Comparison of ENCODE assay signal across 13 mouse cellular contexts in genomic region chr7:5101066-5101663, GRCm38 (mm10). TPM values are rescaled to one million over a fixed set of nuclear protein-coding genes. Genes with fewer than 3 reads are reported as not detected.
A peak's percentile ranks its signal among the peaks of the same experiment; 100 is the strongest.
DNase-seq lines count a peak whose midpoint lies in the region; ATAC-seq lines count a peak whose summit lies in the region.
"Had no signal": no experiment of that assay in that cellular context is flagged by ENCODE, and none has a peak within 500 bp of the region (broad histone marks: within the 10 kb centered on the region; RNA-seq: fewer than 3 reads in every experiment).

No protein-coding gene starts in this region.

- ATAC-seq in hindbrain, embryonic 14.5 days (ENCODE audit: low FRiP score) = peak; percentile 25; the same call in 1 of the 2 replicates
- ATAC-seq in hindbrain, embryonic 16.5 days = no peak; the same call in 1 of the 2 replicates

- H3K9ac ChIP-seq in hindbrain, embryonic 14.5 days = no peak overlapping the region
- no peak overlapping the region for H3K9ac ChIP-seq in hindbrain, embryonic 16.5 days (ENCODE audit: low read depth, low read length)
- H3K9ac ChIP-seq: embryonic facial prominence, embryonic 13.5 days; neural tube, embryonic 12.5 days had no signal

- H3K4me2 ChIP-seq in hindbrain, embryonic 14.5 days (replicated peaks) = no peak overlapping the region
- H3K4me2 ChIP-seq in hindbrain, embryonic 16.5 days (ENCODE audit: low read length) = no peak overlapping the region
- H3K4me2 ChIP-seq: embryonic facial prominence, embryonic 13.5 days; neural tube, embryonic 12.5 days had no signal

- H3K9me3 ChIP-seq in hindbrain, embryonic 14.5 days (ENCODE audit: control insufficient read depth, low read length) = no peaks in the 10 kb centered on the region
- no peaks in the 10 kb centered on the region for H3K9me3 ChIP-seq in hindbrain, embryonic 16.5 days (ENCODE audit: control insufficient read depth, low read length)
- H3K9me3 ChIP-seq in megakaryocyte, embryonic 14.5 days = peaks cover 9% of the 10 kb centered on the region
- H3K9me3 ChIP-seq: embryonic facial prominence, embryonic 13.5 days; neural tube, embryonic 12.5 days had no signal

- H3K4me1 ChIP-seq in hindbrain, embryonic 14.5 days (replicated peaks; ENCODE audit: control insufficient read depth, insufficient read depth, low read length) = no peaks in the 10 kb centered on the region
- no peaks in the 10 kb centered on the region for H3K4me1 ChIP-seq in hindbrain, embryonic 16.5 days (ENCODE audit: control insufficient read depth, insufficient read depth, low read depth, low read length)
- no peaks in the 10 kb centered on the region for H3K4me1 ChIP-seq in brown adipose tissue, adult 24 weeks (ENCODE audit: control insufficient read depth, insufficient read depth, insufficient read length, low read length)
- peaks cover 29% of the 10 kb centered on the region for H3K4me1 ChIP-seq in megakaryocyte, embryonic 14.5 days
- H3K4me1 ChIP-seq: embryonic facial prominence, embryonic 13.5 days; neural tube, embryonic 12.5 days had no signal

- 88% methylated on average over 10 of the region's 10 CpGs for WGBS in hindbrain, embryonic 14.5 days
- 91% methylated on average over 10 of the region's 10 CpGs for WGBS in hindbrain, embryonic 16.5 days

- H3K36me3 ChIP-seq in hindbrain, embryonic 14.5 days (replicated peaks; ENCODE audit: control insufficient read depth, insufficient read depth) = peaks cover 28% of the 10 kb centered on the region
- H3K36me3 ChIP-seq in hindbrain, embryonic 16.5 days (ENCODE audit: control insufficient read depth, insufficient read depth, low read length) = peaks cover 15% of the 10 kb centered on the region
- H3K36me3 ChIP-seq in megakaryocyte, embryonic 14.5 days (replicated peaks; ENCODE audit: low read length) = peaks cover 34% of the 10 kb centered on the region

- no peaks in the 10 kb centered on the region for H3K27me3 ChIP-seq in hindbrain, embryonic 14.5 days (ENCODE audit: control insufficient read depth, insufficient read depth, low read length)
- H3K27me3 ChIP-seq in hindbrain, embryonic 16.5 days (replicated peaks; ENCODE audit: control insufficient read depth, insufficient read depth, low read length) = no peaks in the 10 kb centered on the region
- H3K27me3 ChIP-seq in megakaryocyte, embryonic 14.5 days (replicated peaks) = peaks cover 31% of the 10 kb centered on the region
- H3K27me3 ChIP-seq: embryonic facial prominence, embryonic 13.5 days; neural tube, embryonic 12.5 days had no signal

- H3K4me3 ChIP-seq in hindbrain, embryonic 14.5 days (replicated peaks; ENCODE audit: low read length) = no peak overlapping the region
- no peak overlapping the region for H3K4me3 ChIP-seq in hindbrain, embryonic 16.5 days (ENCODE audit: low read length)
- no peak overlapping the region for H3K4me3 ChIP-seq in brown adipose tissue, adult 24 weeks (ENCODE audit: insufficient read depth, low read depth, low read length)
- peak overlapping the region; percentile 79 for H3K4me3 ChIP-seq in megakaryocyte, embryonic 14.5 days (replicated peaks)
- H3K4me3 ChIP-seq: embryonic facial prominence, embryonic 13.5 days; neural tube, embryonic 12.5 days had no signal

- H3K27ac ChIP-seq in hindbrain, embryonic 14.5 days = no peak overlapping the region
- no peak overlapping the region for H3K27ac ChIP-seq in hindbrain, embryonic 16.5 days (ENCODE audit: low read depth, low read length)
- 0 out of 2 replicates have a peak overlapping the region, but pooled peaks have one; percentile 23 for H3K27ac ChIP-seq in brown adipose tissue, adult 24 weeks (replicated peaks; ENCODE audit: low read depth, low read length)
- H3K27ac ChIP-seq: embryonic facial prominence, embryonic 13.5 days; neural tube, embryonic 12.5 days had no signal

- no peak for DNase-seq in hindbrain, embryonic 14.5 days (ENCODE audit: low spot score)
- peak; percentile 92 for DNase-seq in 416B (ENCODE audit: low read depth)
- DNase-seq in adrenal gland, postnatal 10 days = no peak
- no peak for DNase-seq in frontal cortex, postnatal 36 days (ENCODE audit: low spot score in 2 of 2)
- DNase-seq in embryo, embryonic 10.5 days (ENCODE audit: low spot score) = no peak
- DNase-seq: kidney, adult 8-10 months had no signal

RNA-seq across cellular contexts. Expression of gene Rfpl4, which starts 15.6 kb away (rescaled TPM):
- polyA plus RNA-seq in hindbrain, embryonic 14.5 days (2014; fragmentation: Nextera tagmentation; extraction: Ambion mirVana) = not detected in 2 replicates
- not detected in 2 replicates for polyA plus RNA-seq in hindbrain, embryonic 16.5 days (2015; fragmentation: Nextera tagmentation; extraction: Ambion mirVana)
- not detected in 2 replicates for polyA plus RNA-seq in brown adipose tissue, adult 24 weeks (2012; ENCODE audit: insufficient read depth, insufficient read length, missing spikeins)
- not detected in 2 replicates for polyA plus RNA-seq in megakaryocyte, embryonic 14.5 days (2012; ENCODE audit: insufficient read depth, low replicate concordance)
- not detected for total RNA-seq in adrenal gland, postnatal 10 days (2021)
- total RNA-seq: left cerebral cortex, adult 18-20 months had no signal
- polyA plus RNA-seq: embryonic facial prominence, embryonic 13.5 days; heart, embryonic 16.5 days had no signal

RNA-seq across cellular contexts. Expression of gene Epn1, which starts 21.1 kb away (rescaled TPM):
- polyA plus RNA-seq in hindbrain, embryonic 14.5 days (2014; fragmentation: Nextera tagmentation; extraction: Ambion mirVana) = 116 and 124 TPM in 2 replicates
- 115 and 124 TPM in 2 replicates for polyA plus RNA-seq in hindbrain, embryonic 16.5 days (2015; fragmentation: Nextera tagmentation; extraction: Ambion mirVana)
- polyA plus RNA-seq in brown adipose tissue, adult 24 weeks (2012; ENCODE audit: insufficient read depth, insufficient read length, missing spikeins) = 66.5 and 69.5 TPM in 2 replicates
- 687 and 1,038 TPM in 2 replicates for polyA plus RNA-seq in megakaryocyte, embryonic 14.5 days (2012; ENCODE audit: insufficient read depth, low replicate concordance)
- total RNA-seq in adrenal gland, postnatal 10 days (2021) = 100 to 1,000 TPM; 144 to 150 TPM

RNA-seq across cellular contexts. Expression of gene Rasl2-9, which starts 24.6 kb away (rescaled TPM):
- 0.63 and 0.64 TPM in 2 replicates for polyA plus RNA-seq in hindbrain, embryonic 14.5 days (2014; fragmentation: Nextera tagmentation; extraction: Ambion mirVana)
- 0.67 and 0.95 TPM in 2 replicates for polyA plus RNA-seq in hindbrain, embryonic 16.5 days (2015; fragmentation: Nextera tagmentation; extraction: Ambion mirVana)
- polyA plus RNA-seq in brown adipose tissue, adult 24 weeks (2012; ENCODE audit: insufficient read depth, insufficient read length, missing spikeins) = 7.6 and 8.1 TPM in 2 replicates
- polyA plus RNA-seq in megakaryocyte, embryonic 14.5 days (2012; ENCODE audit: insufficient read depth, low replicate concordance) = not detected in 2 replicates
- total RNA-seq in adrenal gland, postnatal 10 days (2021) = 1 to 10 TPM; 2.2 to 3.1 TPM

RNA-seq across cellular contexts. Expression of gene U2af2, which starts 39.2 kb away (rescaled TPM):
- 96.6 and 103 TPM in 2 replicates for polyA plus RNA-seq in hindbrain, embryonic 14.5 days (2014; fragmentation: Nextera tagmentation; extraction: Ambion mirVana)
- 91.8 and 103 TPM in 2 replicates for polyA plus RNA-seq in hindbrain, embryonic 16.5 days (2015; fragmentation: Nextera tagmentation; extraction: Ambion mirVana)
- 44.6 and 58.8 TPM in 2 replicates for polyA plus RNA-seq in brown adipose tissue, adult 24 weeks (2012; ENCODE audit: insufficient read depth, insufficient read length, missing spikeins)
- polyA plus RNA-seq in megakaryocyte, embryonic 14.5 days (2012; ENCODE audit: insufficient read depth, low replicate concordance) = 251 and 262 TPM in 2 replicates
- total RNA-seq in adrenal gland, postnatal 10 days (2021) = 100 to 1,000 TPM; 142 to 161 TPM

RNA-seq across cellular contexts. Expression of gene Vmn1r55, which starts 48.3 kb away (rescaled TPM):
- polyA plus RNA-seq in hindbrain, embryonic 14.5 days (2014; fragmentation: Nextera tagmentation; extraction: Ambion mirVana) = 0.08 TPM in 1 of 2 replicates, not detected in the other
- not detected in 2 replicates for polyA plus RNA-seq in hindbrain, embryonic 16.5 days (2015; fragmentation: Nextera tagmentation; extraction: Ambion mirVana)
- not detected in 2 replicates for polyA plus RNA-seq in brown adipose tissue, adult 24 weeks (2012; ENCODE audit: insufficient read depth, insufficient read length, missing spikeins)
- not detected in 2 replicates for polyA plus RNA-seq in megakaryocyte, embryonic 14.5 days (2012; ENCODE audit: insufficient read depth, low replicate concordance)
- not detected for total RNA-seq in adrenal gland, postnatal 10 days (2021)
- total RNA-seq: left cerebral cortex, adult 18-20 months had no signal
- polyA plus RNA-seq: embryonic facial prominence, embryonic 13.5 days had no signal
